Mouse (Mus musculus): ENCODE data around the gene Zbtb1. TPM values are rescaled to one million over a fixed set of nuclear protein-coding genes. Genes with fewer than 3 reads are reported as not detected.

Zbtb1 gene
- polyA plus RNA-seq (2012; fragmentation: generic; extraction: Trizol), result 1 to 10 TPM in 1 of 2 experiments, under 1 TPM in 1; 0.14 to 1.1 TPM

GRCm38 (mm10) chr12:76369978-76370830, at the start of gene Zbtb1:
Zbtb1 (plus strand) TSS chr12:76370266.

GRCm38 (mm10) chr12:76324679-76325431, 45.2 kb upstream of the Zbtb1 start, which contains the start of gene Akap5:
Akap5 (plus strand) TSS chr12:76324891.

GRCm38 (mm10) chr12:76369206-76369977, 674 bp upstream of the Zbtb1 start, which contains the start of gene Zbtb25:
Zbtb25 (minus strand) TSS chr12:76369602.

GRCm38 (mm10) chr12:76403886-76404537, 33.9 kb downstream of the Zbtb1 start, which contains the start of gene Hspa2:
Hspa2 (plus strand) TSS chr12:76404176.

GRCm38 (mm10) chr12:76417433-76417854, 47.4 kb downstream of the Zbtb1 start, which contains the start of gene Ppp1r36:
Ppp1r36 (plus strand) TSS chr12:76417538.

Other genes with a start within 250 kb of the Zbtb1 start
- gene Esr2, start 193.0 kb upstream of the Zbtb1 start, polyA plus RNA-seq (2012; fragmentation: generic; extraction: Trizol), result under 1 TPM in 1 of 2 experiments, not detected in 1; 0.05 TPM
- gene Tex21, start 123.5 kb upstream of the Zbtb1 start, polyA plus RNA-seq (2012; fragmentation: generic; extraction: Trizol), result not detected
- 10 to 100 TPM; 22.8 to 44.4 TPM for gene Mthfd1, start 115.0 kb upstream of the Zbtb1 start, polyA plus RNA-seq (2012; fragmentation: generic; extraction: Trizol)
- gene Akap5, start 45.4 kb upstream of the Zbtb1 start, polyA plus RNA-seq (2012; fragmentation: generic; extraction: Trizol), result under 1 TPM; under 0.01 to 0.09 TPM
- gene Zbtb25, start 664 bp upstream of the Zbtb1 start, polyA plus RNA-seq (2012; fragmentation: generic; extraction: Trizol), result 1 to 10 TPM; 1.4 to 7.3 TPM
- 10 to 100 TPM in 1 of 2 experiments, 1 to 10 TPM in 1; 1.2 to 14.6 TPM for gene Hspa2, start 33.9 kb downstream of the Zbtb1 start, polyA plus RNA-seq (2012; fragmentation: generic; extraction: Trizol)
- gene Ppp1r36, start 47.3 kb downstream of the Zbtb1 start, polyA plus RNA-seq (2012; fragmentation: generic; extraction: Trizol), result not detected
- 10 to 100 TPM in 1 of 2 experiments, 1 to 10 TPM in 1; 3.7 to 11.2 TPM for gene Plekhg3, start 160.6 kb downstream of the Zbtb1 start, polyA plus RNA-seq (2012; fragmentation: generic; extraction: Trizol)

All from C3H10T1/2 (cell line).